Mouse (Mus musculus) limb, embryonic 13.5 days (tissue): ENCODE data around the gene Bri3bp. TPM values are rescaled to one million over a fixed set of nuclear protein-coding genes. Genes with fewer than 3 reads are reported as not detected.

ENCODE experiments used
- ATAC-seq: fragments of 200-750 bp; cut with Nextera tagmentation; 2 replicates; pipeline ENCODE4 v1.8.0; 2017; ENCODE audit warnings: low read depth, moderate number of reproducible peaks, moderate TSS enrichment; ENCODE audit not compliant: low FRiP score
- H3K27ac ChIP-seq: fragments of 300-500 bp; sonication (generic); 2 replicates; pipeline ENCODE4 v1.5.1; 2015; ENCODE audit warnings: inconsistent platforms, mild to moderate bottlenecking, moderate library complexity
- H3K27me3 ChIP-seq: fragments of 300-500 bp; sonication (generic); 2 replicates; pipeline ENCODE4 v1.6.1; 2015; ENCODE audit warnings: mild to moderate bottlenecking, inconsistent platforms
- H3K36me3 ChIP-seq: fragments of 300-500 bp; sonication (generic); 2 replicates; pipeline ENCODE4 v1.6.1; 2015; ENCODE audit warnings: inconsistent platforms, mild to moderate bottlenecking, moderate library complexity
- H3K4me1 ChIP-seq: fragments of 300-500 bp; sonication (generic); 2 replicates; pipeline ENCODE4 v1.6.1; 2015; ENCODE audit warnings: inconsistent platforms
- H3K4me2 ChIP-seq: fragments of 300-500 bp; sonication (generic); replicated peaks from 2 replicates; pipeline ENCODE4 v1.6.1; 2015; ENCODE audit warnings: inconsistent platforms, mild to moderate bottlenecking, moderate library complexity
- H3K4me3 ChIP-seq: fragments of 300-500 bp; sonication (generic); 2 replicates; pipeline ENCODE4 v1.5.1; 2015; ENCODE audit warnings: moderate library complexity, mild to moderate bottlenecking, inconsistent platforms
- H3K9ac ChIP-seq: fragments of 300-500 bp; sonication (generic); 2 replicates; pipeline ENCODE4 v1.6.1; 2015; ENCODE audit warnings: mild to moderate bottlenecking, inconsistent platforms
- H3K9me3 ChIP-seq: fragments of 300-500 bp; sonication (generic); 2 replicates; pipeline ENCODE4 v1.6.1; 2016; ENCODE audit warnings: inconsistent platforms
- WGBS: fragments of 180-500 bp; shearing (Covaris S2); methylation state at CpG from one replicate; pipeline ENCODE4 v1.1.7; 2015; 5-methylcytosine and 5-hydroxymethylcytosine counted together
- polyA plus RNA-seq: library from polyadenylated mRNA; unstranded; fragments of >200 nt; fragmentation: Nextera tagmentation; extraction: Ambion mirVana; gene quantifications from 2 replicates; pipeline ENCODE4 v1.2.1, GENCODE M21; 2015

Bri3bp gene
- polyA plus RNA-seq, 1 experiment from 2014 or later: 38.1 TPM

- Histone ChIP-seq H3K27me3 (no peaks in the 10 kb centered on the region), H3K4me1 (peaks cover 4% of the 10 kb centered on the region; the same call in 1 of the 2 replicates), H3K4me2 (no peak overlapping the region), H3K36me3 (peaks cover 6% of the 10 kb centered on the region; the same call in 1 of the 2 replicates), H3K9me3 (no peaks in the 10 kb centered on the region), H3K9ac (no peak overlapping the region), H3K27ac (no peak overlapping the region), H3K4me3 (no peak overlapping the region)
- ATAC-seq: no peak
- 53% methylated on average over 10 of the region's 10 CpGs for WGBS
These were observed 20.6 kb downstream of the Bri3bp start for GRCm38 (mm10) chr5:125461868-125462445.

GRCm38 (mm10) chr5:125465192-125465591 is 23.8 kb downstream of the Bri3bp start:
- Histone ChIP-seq H3K4me2 (peak overlapping the region; percentile 64), H3K9ac (no peak overlapping the region), H3K4me1 (peaks cover 4% of the 10 kb centered on the region; the same call in 1 of the 2 replicates), H3K9me3 (no peaks in the 10 kb centered on the region), H3K4me3 (peak overlapping the region; percentile 21; the same call in 1 of the 2 replicates), H3K27ac (peak overlapping the region; percentile 15; the same call in 1 of the 2 replicates), H3K36me3 (no peaks in the 10 kb centered on the region), H3K27me3 (no peaks in the 10 kb centered on the region)
- peak; percentile 12; the same call in 1 of the 2 replicates for ATAC-seq
- 42% methylated on average over 7 of the region's 7 CpGs for WGBS

GRCm38 (mm10) chr5:125465701-125466106 is 24.3 kb downstream of the Bri3bp start:
- H3K9ac ChIP-seq: no peak overlapping the region; the same call in 1 of the 2 replicates
- peaks cover 4% of the 10 kb centered on the region; the same call in 1 of the 2 replicates for H3K4me1 ChIP-seq
- ATAC-seq: peak; percentile 100
- H3K36me3 ChIP-seq: no peaks in the 10 kb centered on the region
- peak overlapping the region; percentile 64 for H3K4me2 ChIP-seq
- no peak overlapping the region for H3K27ac ChIP-seq
- peak overlapping the region; percentile 39 for H3K4me3 ChIP-seq
- H3K9me3 ChIP-seq: no peaks in the 10 kb centered on the region
- 1% methylated on average over 25 of the region's 25 CpGs for WGBS
- no peaks in the 10 kb centered on the region for H3K27me3 ChIP-seq

- H3K36me3 ChIP-seq: no peaks in the 10 kb centered on the region
- H3K4me3 ChIP-seq: no peak overlapping the region
- H3K27me3 ChIP-seq: no peaks in the 10 kb centered on the region
- ATAC-seq: no peak
- peak overlapping the region; percentile 64; the same call in 1 of the 2 replicates for H3K4me2 ChIP-seq
- peaks cover 4% of the 10 kb centered on the region; the same call in 1 of the 2 replicates for H3K4me1 ChIP-seq
- WGBS: 90% methylated on average over 5 of the region's 5 CpGs
- no peak overlapping the region for H3K9ac ChIP-seq
- no peak overlapping the region for H3K27ac ChIP-seq
- no peaks in the 10 kb centered on the region for H3K9me3 ChIP-seq
These were observed 25.1 kb downstream of the Bri3bp start for GRCm38 (mm10) chr5:125466483-125466882.

- no peak overlapping the region for H3K27ac ChIP-seq
- no peaks in the 10 kb centered on the region for H3K27me3 ChIP-seq
- H3K9ac ChIP-seq: no peak overlapping the region
- no peak overlapping the region for H3K4me3 ChIP-seq
- H3K4me1 ChIP-seq: peaks cover 4% of the 10 kb centered on the region; the same call in 1 of the 2 replicates
- WGBS: 91% methylated on average over 14 of the region's 14 CpGs
- no peaks in the 10 kb centered on the region for H3K36me3 ChIP-seq
- no peaks in the 10 kb centered on the region for H3K9me3 ChIP-seq
- H3K4me2 ChIP-seq: no peak overlapping the region
- ATAC-seq: no peak
These were observed 25.9 kb downstream of the Bri3bp start for GRCm38 (mm10) chr5:125467261-125467660.

- H3K9me3 ChIP-seq: no peaks in the 10 kb centered on the region
- no peak overlapping the region for H3K4me2 ChIP-seq
- H3K4me1 ChIP-seq: no peaks in the 10 kb centered on the region
- 82% methylated on average over 4 of the region's 4 CpGs for WGBS
- no peak overlapping the region for H3K9ac ChIP-seq
- no peak overlapping the region for H3K4me3 ChIP-seq
- no peaks in the 10 kb centered on the region for H3K36me3 ChIP-seq
- no peak for ATAC-seq
- no peaks in the 10 kb centered on the region for H3K27me3 ChIP-seq
- H3K27ac ChIP-seq: no peak overlapping the region
These were observed 29.3 kb downstream of the Bri3bp start for GRCm38 (mm10) chr5:125470713-125471112.

GRCm38 (mm10) chr5:125472796-125473475 is 31.6 kb downstream of the Bri3bp start:
- Histone ChIP-seq H3K27me3 (no peaks in the 10 kb centered on the region), H3K27ac (no peak overlapping the region), H3K9ac (no peak overlapping the region), H3K36me3 (no peaks in the 10 kb centered on the region), H3K4me3 (no peak overlapping the region), H3K4me1 (peaks cover 19% of the 10 kb centered on the region), H3K4me2 (no peak overlapping the region), H3K9me3 (no peaks in the 10 kb centered on the region)
- 66% methylated on average over 9 of the region's 9 CpGs for WGBS
- no peak for ATAC-seq

GRCm38 (mm10) chr5:125475030-125475429 is 33.7 kb downstream of the Bri3bp start:
- Histone ChIP-seq H3K4me3 (peak overlapping the region; percentile 85), H3K4me2 (peak overlapping the region; percentile 91), H3K9ac (peak overlapping the region; percentile 56), H3K27ac (peak overlapping the region; percentile 35; the same call in 1 of the 2 replicates), H3K36me3 (peaks cover 13% of the 10 kb centered on the region), H3K4me1 (peaks cover 22% of the 10 kb centered on the region), H3K9me3 (no peaks in the 10 kb centered on the region), H3K27me3 (no peaks in the 10 kb centered on the region)
- WGBS: 63% methylated on average over 12 of the region's 12 CpGs
- no peak for ATAC-seq

- peak; percentile 90 for ATAC-seq
- Histone ChIP-seq H3K27me3 (no peaks in the 10 kb centered on the region), H3K4me1 (peaks cover 25% of the 10 kb centered on the region), H3K9me3 (no peaks in the 10 kb centered on the region), H3K36me3 (peaks cover 18% of the 10 kb centered on the region), H3K9ac (peak within 1 kb of the TSS; percentile 85), H3K4me3 (peak within 1 kb of the TSS; percentile 85), H3K4me2 (peak within 1 kb of the TSS; percentile 91), H3K27ac (peak within 1 kb of the TSS; percentile 75)
- WGBS: under 1% methylated on average over 59 of the region's 60 CpGs
These were observed 34.4 kb downstream of the Bri3bp start, which contains the start of gene Aacs for GRCm38 (mm10) chr5:125475601-125476285. Aacs (plus strand) TSS chr5:125475814.

GRCm38 (mm10) chr5:125476286-125476625 is 34.9 kb downstream of the Bri3bp start:
- Histone ChIP-seq H3K4me1 (peaks cover 25% of the 10 kb centered on the region), H3K4me2 (peak overlapping the region; percentile 91), H3K9me3 (no peaks in the 10 kb centered on the region), H3K27me3 (no peaks in the 10 kb centered on the region), H3K36me3 (peaks cover 18% of the 10 kb centered on the region), H3K4me3 (peak overlapping the region; percentile 85), H3K9ac (peak overlapping the region; percentile 85), H3K27ac (peak overlapping the region; percentile 75)
- 10% methylated on average over 5 of the region's 5 CpGs for WGBS
- no peak for ATAC-seq

GRCm38 (mm10) chr5:125476799-125477198 is 35.4 kb downstream of the Bri3bp start:
- peak overlapping the region; percentile 91 for H3K4me2 ChIP-seq
- no peaks in the 10 kb centered on the region for H3K27me3 ChIP-seq
- peaks cover 18% of the 10 kb centered on the region for H3K36me3 ChIP-seq
- no peak for ATAC-seq
- 56% methylated on average over 7 of the region's 7 CpGs for WGBS
- peaks cover 25% of the 10 kb centered on the region for H3K4me1 ChIP-seq
- peak overlapping the region; percentile 85 for H3K4me3 ChIP-seq
- peak overlapping the region; percentile 85 for H3K9ac ChIP-seq
- no peak overlapping the region for H3K27ac ChIP-seq
- no peaks in the 10 kb centered on the region for H3K9me3 ChIP-seq

GRCm38 (mm10) chr5:125477533-125477932 is 36.2 kb downstream of the Bri3bp start:
- Histone ChIP-seq H3K9ac (peak overlapping the region; percentile 85), H3K4me1 (peaks cover 25% of the 10 kb centered on the region), H3K27me3 (no peaks in the 10 kb centered on the region), H3K36me3 (peaks cover 20% of the 10 kb centered on the region), H3K4me2 (peak overlapping the region; percentile 91), H3K4me3 (peak overlapping the region; percentile 85; the same call in 1 of the 2 replicates), H3K9me3 (no peaks in the 10 kb centered on the region), H3K27ac (no peak overlapping the region)
- ATAC-seq: no peak
- WGBS: 24% methylated on average over 7 of the region's 7 CpGs
